Mouse (Mus musculus) lung, adult 10 weeks (tissue): ENCODE measurements around the gene Ccdc172. TPM values are rescaled to one million over a fixed set of nuclear protein-coding genes. Genes with fewer than 3 reads are reported as not detected.

ENCODE experiments used
- polyA plus RNA-seq: library from polyadenylated mRNA; stranded (reverse); fragments of 350-450 nt; fragmentation: Illumina TruSeq; extraction: RNeasy Lipid Tissue Mini Kit (QIAGEN cat#74804); gene quantifications from one replicate; pipeline ENCODE4 v1.2.3, GENCODE M21; 2014; ENCODE audit warnings: low read depth, low replicate concordance; ENCODE audit not compliant: insufficient read depth

Ccdc172 gene
- not detected for polyA plus RNA-seq

GRCm38 (mm10) chr19:58511818-58512217 lies at the start of gene Ccdc172:
Gene Ccdc172 (plus strand): TSS chr19:58511993.

Other genes starting within 250 kb of the Ccdc172 start
- gene Gfra1, start 56.1 kb upstream of the Ccdc172 start, polyA plus RNA-seq, result 3.9 TPM
- not detected for gene Pnlip, start 140.5 kb downstream of the Ccdc172 start, polyA plus RNA-seq
- 0.71 TPM for gene Pnliprp1, start 216.9 kb downstream of the Ccdc172 start, polyA plus RNA-seq
- gene Pnliprp2, start 247.7 kb downstream of the Ccdc172 start, polyA plus RNA-seq, result not detected